Mouse (Mus musculus): ENCODE results near the gene Nrf1.

Gene Nrf1

DNA sequence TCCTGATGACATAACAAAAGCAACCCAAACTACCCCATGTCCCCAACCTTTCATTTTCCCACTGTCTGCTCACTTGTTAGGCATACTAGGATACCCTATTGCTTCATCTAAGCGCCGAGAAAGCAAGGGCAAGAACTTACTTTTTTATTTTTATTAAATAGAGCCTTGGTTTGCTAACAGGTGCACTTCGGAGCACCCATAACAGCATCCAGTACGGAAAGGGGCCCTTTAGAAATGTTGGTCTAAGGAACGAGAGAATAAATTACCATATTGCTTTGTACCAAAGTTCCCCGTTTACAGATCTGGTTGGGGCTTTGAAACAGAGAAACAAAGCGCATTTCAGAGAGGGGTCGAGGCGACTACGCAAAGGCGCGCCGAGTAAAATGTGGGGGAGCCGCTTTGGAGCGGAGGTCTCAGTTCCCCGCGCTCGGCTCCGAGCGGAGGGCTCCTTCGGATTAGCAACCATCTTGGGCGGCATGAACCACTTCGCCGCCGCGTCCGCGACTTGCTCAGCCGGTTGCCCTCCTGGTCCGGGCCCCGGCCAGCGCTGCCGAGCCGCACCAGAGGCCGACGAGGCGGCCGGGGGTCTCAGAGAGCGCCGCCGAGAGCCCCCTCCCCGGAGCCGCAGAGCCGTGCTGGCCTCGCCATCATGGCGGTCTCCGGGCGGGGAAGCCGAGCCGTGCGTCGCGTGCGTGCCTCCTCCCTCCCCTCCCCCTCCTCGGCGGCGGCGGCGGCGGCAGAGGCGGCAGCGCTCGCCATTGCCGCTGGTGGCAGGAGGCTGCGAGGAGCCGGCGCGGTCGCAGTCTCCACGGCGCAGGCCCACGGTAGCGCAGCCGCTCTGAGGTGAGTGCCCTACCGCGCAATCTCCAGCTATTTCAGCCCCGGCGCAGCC lies at the start of gene Nrf1:
TSS of gene Nrf1 (plus strand) at position 718 of the 892 bp plus-strand sequence.
- no peak for DNase-seq (ENCODE audit: extremely low read depth, low read depth)

DNA sequence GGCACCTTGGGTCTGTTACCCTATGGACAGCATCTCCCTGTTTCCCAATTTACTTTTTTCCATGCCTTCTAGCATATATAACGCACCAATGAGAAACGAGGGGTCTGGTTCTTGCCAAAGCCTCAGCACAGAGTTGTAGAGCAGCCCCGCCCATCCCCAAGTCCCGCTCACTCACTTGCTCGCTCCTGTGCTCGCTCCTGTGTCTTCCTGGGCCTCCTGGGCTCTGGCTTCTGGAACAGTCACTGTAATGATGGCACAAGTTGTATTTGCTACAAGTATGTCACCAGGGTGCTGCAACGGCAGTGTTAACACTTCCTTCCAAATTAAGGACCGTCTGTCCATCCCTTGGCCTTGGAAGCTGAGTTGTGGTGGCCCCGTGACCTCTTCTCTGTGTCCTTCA lies 49.6 kb upstream of the Nrf1 start:
- no peak for DNase-seq (ENCODE audit: extremely low read depth, low read depth)

DNA sequence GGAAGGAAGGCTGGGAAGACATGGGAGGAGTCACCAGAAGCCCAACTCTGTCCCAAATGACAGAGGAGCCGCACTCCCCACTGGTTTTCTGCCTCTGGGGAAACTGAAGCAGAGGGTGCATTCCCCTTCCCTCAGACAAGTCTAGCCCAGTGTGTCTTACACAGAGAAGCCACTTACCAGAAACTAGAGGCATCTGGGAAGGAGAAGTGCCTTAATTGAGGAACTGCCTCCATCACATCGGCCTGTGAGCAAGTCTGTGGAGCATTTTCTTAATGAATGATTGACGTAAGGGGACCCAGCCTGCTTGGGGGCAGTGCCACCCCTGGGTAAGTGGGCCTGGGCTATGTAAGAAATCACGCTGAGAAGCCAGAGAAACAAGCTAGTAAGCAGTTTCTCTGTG lies 49.0 kb upstream of the Nrf1 start:
- DNase-seq (ENCODE audit: extremely low read depth, low read depth): no peak

DNA sequence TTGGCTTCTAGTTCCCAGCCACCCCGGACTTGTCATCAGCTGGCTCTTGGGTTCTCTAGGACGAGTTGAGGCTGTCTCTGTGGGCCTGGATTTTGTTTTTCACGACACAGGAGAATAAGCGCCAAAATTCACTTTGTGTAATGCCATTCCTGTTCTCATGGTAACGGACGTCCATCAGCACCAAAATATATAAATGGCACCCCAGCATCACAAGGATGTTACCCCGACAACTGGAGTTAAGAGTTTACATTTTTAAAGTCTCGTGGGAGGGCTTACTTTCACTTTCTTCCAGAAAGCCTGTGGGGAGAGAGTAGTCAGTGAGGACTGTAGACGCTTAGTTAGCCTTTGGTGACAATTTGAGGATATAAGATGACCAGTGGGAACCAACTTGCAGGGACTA lies 45.2 kb upstream of the Nrf1 start:
- no peak for DNase-seq (ENCODE audit: extremely low read depth, low read depth)

GRCm38 (mm10) chr6:30005851-30006250 lies 41.9 kb upstream of the Nrf1 start:
- no peak for DNase-seq (ENCODE audit: extremely low read depth, low read depth)

- no peak for DNase-seq (ENCODE audit: extremely low read depth, low read depth)
Observed at GRCm38 (mm10) chr6:30009204-30009603, 38.6 kb upstream of the Nrf1 start.

GRCm38 (mm10) chr6:30013520-30013919 lies 34.3 kb upstream of the Nrf1 start:
- no peak for DNase-seq (ENCODE audit: extremely low read depth, low read depth)

GRCm38 (mm10) chr6:30014187-30014864 lies 33.5 kb upstream of the Nrf1 start:
- DNase-seq (ENCODE audit: extremely low read depth, low read depth): no peak

- DNase-seq (ENCODE audit: extremely low read depth, low read depth): no peak
Observed at GRCm38 (mm10) chr6:30021241-30021640, 26.5 kb upstream of the Nrf1 start.

DNA sequence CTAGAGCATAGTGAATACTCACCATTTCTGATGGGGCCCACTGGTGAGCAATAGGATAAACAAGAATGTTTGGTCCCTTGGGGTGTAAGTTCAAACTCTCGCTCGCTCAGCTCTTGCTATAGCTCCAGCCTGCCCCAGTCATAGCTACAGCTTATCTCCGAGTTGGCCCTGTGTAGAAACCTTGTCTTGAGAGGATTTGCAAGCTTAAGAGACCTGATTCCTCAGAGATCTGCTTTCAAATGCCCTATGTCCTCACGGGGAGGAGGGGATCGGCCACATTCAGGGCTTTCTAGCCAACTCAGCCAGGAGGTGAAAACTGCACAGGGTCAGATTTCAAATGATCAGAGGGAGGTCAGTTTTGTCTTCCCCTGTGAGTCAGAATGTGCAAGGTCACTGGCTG lies 26.1 kb upstream of the Nrf1 start:
- no peak for DNase-seq (ENCODE audit: extremely low read depth, low read depth)

GRCm38 (mm10) chr6:30026799-30027198 lies 21.0 kb upstream of the Nrf1 start:
- no peak for DNase-seq (ENCODE audit: extremely low read depth, low read depth)

- DNase-seq (ENCODE audit: extremely low read depth, low read depth): no peak
Observed at GRCm38 (mm10) chr6:30028358-30028757, 19.4 kb upstream of the Nrf1 start.

DNA sequence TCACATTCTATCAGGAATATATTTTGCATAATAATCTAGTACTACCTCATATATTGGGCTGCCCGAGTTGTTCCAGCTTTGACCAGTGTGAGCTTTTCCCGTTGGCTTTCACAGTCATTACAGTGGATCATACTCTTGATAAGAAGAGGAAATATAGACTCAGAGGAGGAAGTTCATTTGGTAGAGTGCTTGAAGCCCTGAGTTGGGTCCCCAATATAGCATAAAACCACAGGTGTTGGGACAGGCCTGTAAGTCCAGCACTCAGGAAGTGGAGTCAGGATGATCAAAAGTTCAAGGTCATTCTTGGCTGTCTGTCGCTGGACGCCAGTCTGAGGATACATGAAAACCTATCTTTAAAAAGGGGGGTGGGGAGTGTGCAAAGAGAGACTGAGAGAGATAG lies 12.7 kb upstream of the Nrf1 start:
- no peak for DNase-seq (ENCODE audit: extremely low read depth, low read depth)

DNA sequence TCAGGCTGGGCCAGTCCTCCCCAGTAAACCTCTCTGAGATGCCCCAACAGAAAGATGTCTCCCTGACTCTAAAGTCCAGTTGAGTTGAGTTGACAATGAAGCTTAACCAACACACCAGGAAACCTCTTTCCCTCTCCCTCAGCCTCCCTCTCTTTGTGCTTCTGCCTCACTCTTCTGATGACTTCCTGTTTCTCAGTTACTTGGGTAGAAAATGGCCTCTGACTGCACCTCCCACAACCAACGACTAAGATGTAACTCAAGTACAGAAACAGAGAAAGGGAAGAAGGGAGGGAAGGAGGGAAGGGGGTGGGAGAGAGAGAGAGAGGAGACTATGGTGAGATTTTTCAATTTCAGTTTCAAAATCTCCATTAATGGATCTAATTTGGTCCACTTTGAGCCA lies 6.3 kb upstream of the Nrf1 start:
- DNase-seq (ENCODE audit: extremely low read depth, low read depth): no peak

GRCm38 (mm10) chr6:30042483-30042882 lies 5.3 kb upstream of the Nrf1 start:
- DNase-seq (ENCODE audit: extremely low read depth, low read depth): peak; percentile 69

GRCm38 (mm10) chr6:30048163-30048500 lies 344 bp downstream of the Nrf1 start:
- DNase-seq (ENCODE audit: extremely low read depth, low read depth): no peak

GRCm38 (mm10) chr6:30048501-30049353 lies 939 bp downstream of the Nrf1 start:
- DNase-seq (ENCODE audit: extremely low read depth, low read depth): no peak

GRCm38 (mm10) chr6:30053116-30053515 lies 5.3 kb downstream of the Nrf1 start:
- no peak for DNase-seq (ENCODE audit: extremely low read depth, low read depth)

DNA sequence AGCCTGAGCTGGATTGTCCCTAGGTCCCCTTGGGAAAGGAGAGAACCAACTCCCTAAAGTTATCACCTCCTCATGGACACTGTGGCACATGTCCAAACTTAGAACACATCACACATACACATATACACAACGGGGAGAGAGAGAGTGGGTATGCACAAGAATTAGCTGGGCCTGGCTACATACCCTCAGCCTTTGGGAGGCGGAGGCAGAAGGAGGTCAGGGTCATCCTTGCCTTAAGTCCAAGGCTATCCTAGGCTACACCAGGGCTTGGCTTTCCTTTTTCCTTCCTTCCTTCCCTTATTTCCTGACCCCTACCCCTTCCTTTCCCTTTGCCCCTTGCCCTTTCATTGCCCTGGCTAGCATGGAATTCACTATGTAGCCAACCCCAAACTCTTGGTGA lies 14.8 kb downstream of the Nrf1 start:
- no peak for DNase-seq (ENCODE audit: extremely low read depth, low read depth)

DNA sequence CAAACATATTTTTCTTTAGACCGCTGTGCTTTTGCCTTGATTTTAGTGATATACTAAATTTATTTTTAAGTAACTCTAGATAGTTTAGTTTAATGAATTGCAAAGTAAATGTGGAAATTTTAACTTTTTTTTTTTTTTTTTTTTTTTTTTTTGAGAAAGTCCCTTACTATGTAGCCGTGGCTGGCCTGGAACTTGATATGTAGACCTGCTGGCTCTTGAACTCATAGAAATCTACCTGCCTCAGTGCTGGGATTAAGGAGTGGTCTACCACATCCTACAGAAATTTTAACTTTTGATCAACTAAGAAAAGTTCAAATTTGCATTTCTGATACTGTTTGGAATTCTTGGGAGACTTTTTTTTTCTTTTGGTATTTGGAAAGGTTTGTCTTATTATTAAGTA lies 17.6 kb downstream of the Nrf1 start:
- no peak for DNase-seq (ENCODE audit: extremely low read depth, low read depth)

DNA sequence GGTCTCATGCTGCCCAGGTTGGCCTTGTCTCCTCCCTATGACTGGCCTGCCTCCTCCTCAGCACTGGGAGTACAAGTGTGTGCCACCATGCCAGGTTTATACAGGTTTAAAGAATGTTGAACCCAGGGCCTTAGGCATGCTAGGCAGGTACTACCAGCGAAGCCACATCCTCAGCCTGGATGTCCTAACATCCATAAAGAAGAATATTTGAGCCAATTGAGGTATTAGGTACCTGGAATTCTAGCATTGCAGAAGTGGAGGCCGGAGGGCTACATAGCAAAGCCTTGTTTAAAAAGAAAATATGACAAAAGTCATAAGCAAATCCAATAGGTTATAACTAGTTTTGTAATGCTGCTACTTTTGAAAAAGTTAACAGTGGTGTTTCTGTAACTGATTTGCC lies 19.0 kb downstream of the Nrf1 start:
- no peak for DNase-seq (ENCODE audit: extremely low read depth, low read depth)

- DNase-seq (ENCODE audit: extremely low read depth, low read depth): no peak
Observed at GRCm38 (mm10) chr6:30072476-30072875, 24.7 kb downstream of the Nrf1 start.

Measured in MEL-GATA-1-ER (cell line).